Mouse (Mus musculus) right cerebral cortex, adult 2 months (tissue): ENCODE data around the gene Tbata.
A peak's percentile ranks its signal among the peaks of the same experiment; 100 is the strongest.

Experiments used
- DNase-seq, 2 experiments: peaks; one replicate each; pipeline ENCODE4 v3.0.0; 2021 to 2022; ENCODE audit warnings: low spot score in 2 of 2

Tbata gene

DNA sequence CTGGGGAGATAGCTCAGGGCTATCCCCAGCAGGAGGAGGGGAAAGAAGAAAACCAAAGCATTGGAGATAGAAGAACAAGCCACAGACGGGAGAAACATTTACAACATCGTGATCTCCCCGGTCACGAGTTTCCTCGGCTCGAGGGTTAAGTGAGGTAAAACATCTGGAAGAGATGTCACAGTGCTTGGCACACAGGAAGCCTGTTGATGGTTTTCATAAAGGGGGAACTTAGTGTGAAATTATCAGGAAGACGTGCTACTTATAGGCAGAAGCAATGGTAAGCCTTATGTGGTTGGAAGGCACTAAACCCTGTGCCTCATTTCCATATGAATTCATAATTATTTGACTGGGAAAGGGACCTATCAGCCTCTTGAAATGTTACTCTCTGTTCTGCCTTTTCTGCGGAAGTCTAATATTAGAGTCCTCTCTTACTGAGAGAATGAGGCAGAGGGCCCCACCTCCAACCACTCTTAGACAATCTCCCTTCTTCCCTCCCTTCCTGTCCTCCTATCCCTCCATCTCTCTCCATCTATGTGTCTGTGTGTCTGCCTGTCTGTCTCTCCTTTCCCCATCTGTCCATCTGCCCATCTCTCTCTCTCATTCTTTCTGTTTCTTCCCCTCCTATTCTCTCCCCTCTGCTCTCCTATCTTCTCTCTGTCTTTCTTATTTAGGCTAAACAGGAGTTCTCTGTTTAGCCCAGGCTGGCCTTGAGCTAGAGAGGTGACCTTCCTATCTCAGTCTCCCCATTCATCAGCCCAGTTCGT is 4.2 kb upstream of the Tbata start:
- no peak for DNase-seq

DNA sequence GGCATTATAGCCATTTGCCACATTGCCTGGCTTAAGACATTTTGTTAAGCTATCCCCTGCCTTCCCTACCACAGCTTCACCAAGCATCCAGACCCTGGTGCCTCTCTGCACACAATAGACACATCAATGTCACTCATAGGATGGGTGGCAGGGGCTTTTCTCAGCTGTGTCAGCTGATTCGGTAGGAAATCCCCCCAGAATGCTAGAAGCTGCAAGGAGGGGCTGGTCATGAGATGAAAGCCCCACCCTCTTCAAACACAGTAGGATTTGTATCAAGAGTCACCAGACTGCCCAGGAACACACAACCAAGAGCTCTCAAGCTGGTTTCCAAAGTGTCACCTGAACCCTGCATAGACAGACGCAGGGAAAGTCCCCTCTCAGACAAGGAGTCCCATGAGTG is 3.4 kb upstream of the Tbata start:
- no peak for DNase-seq

DNA sequence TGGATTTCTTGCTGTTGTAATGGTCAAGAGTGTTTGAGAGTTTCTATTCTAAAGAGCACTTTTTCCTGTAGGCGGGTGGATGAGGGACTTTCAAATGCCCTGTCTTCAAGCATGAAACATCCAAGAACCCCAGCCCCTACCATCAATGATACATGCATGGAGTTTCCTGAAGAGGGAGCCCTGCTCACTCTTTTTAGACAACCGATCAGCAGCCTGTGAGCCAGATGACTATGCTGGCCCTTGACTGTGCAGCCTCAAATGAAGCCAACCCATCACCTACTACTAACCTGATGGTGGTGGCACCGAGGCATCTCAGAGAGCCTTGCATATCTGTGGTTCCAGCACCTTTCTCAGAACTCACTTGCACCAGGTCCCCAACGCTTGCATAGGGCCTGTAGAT is 742 bp downstream of the Tbata start:
- no peak for DNase-seq

DNA sequence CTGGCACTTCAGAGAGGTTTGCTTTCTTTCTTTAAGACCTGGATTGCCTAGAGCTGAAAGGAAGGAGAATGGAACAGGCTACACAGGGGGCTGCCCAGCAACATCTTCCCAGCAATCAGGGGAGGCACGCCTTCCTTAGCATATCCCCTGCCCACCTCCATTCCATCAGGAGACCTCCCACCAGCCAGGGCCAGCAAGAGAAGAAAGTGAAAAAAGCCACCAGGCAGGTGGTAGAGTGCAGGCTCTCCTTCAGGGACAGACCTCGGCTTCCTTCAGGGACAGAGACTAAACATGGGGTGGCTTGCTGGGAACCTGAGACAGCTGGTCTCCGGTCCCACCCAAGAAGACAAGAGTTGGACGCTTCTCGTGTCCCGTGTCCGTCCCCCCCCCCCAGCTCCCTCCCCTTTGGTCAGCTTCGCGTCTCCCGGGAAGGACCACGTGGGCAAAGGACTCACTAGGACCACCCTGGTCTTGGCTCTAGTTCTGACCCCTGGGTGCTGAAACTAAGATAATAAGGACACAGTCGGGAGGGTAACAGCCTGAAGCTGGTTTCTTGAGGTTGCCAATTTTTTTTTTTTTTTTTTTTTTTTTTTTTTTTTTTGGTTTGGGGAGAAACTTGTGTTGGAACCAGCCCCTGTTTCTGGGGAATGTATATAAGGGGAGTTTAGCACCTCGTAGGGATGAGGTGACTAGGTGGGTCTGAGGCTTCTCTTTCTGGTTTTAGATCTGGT is 3.1 kb downstream of the Tbata start:
- no peak for DNase-seq

DNA sequence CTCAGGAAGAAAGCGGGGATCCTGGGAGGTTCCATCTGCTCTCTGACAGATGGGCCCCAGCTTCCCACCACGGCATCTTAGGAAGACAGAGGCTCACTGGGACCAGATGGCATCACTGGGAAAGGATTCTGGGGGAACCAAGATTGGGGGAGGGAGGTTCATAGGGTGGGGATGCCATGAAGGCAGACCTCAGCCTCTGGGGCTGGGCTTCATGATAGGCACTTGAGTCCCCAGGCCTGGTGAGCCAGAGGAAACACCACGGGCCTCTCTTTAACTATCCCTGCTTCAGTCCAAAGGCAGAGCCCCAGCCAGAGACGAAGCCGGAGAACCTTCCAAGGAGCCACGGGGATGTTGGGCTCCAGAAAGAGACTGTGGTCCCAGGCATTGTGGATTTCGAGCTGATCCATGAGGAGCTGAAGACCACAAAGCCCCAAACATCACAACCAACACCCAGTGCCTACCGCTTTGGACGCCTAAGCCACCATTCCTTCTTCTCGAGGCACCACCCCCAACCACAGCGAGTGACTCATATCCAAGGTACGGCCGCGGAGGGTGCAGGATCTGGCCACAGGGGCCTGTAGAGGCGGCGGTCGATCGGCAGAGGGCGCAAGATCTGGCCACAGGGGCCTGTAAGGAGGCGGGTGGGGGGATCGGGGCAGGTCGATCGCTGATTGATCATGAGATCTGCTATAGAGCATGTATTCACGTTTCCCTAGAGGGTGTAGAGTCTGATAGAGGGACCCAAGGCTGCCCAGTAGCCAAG is 3.9 kb downstream of the Tbata start:
- peak; percentile 20 to 37 for DNase-seq

DNA sequence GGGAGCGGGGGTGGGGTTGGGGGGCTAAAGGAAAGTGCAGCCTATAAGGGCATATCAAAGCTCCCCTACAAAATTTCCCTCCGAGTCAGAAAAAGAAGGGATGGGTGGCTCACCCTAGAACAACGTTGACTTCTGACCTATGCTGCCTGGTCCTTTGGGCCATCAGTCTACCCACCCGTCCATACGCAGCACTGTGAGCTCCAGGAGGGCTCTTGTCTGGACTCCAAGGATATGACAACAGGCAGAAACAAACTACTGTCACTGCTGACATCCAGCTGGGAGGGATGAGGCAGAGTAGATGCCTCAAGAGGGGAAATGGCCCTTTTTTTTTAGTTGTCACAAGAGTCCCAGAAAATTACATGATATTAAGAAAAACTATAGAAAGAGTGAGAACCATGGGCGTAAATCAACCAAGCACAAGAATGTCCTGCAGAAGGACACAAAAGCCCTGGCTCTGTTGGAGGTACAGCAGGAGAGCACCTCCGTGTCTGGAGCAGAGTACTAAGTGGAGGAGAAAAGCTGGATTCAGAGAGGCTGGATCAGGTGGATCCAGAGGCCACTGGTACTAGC is 4.6 kb downstream of the Tbata start:
- no peak for DNase-seq

DNA sequence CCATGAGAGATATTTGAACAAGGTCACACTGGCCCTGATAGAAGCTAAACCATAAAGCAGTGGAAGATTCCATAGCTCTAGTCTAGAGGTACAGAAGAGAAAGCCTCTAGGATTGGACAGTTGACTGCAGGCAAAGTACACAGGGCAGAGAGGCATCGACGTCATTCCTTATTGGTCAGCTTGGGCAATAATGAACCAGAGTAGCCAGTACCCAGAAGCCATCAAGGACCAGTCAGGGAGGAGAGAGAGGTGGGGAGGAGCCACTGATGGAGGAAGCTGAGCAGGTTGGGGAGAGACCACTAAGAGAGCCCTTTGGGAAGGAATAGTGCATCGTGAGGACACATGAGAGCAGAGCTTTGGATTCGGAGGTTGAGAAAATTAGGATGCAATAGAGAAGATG is 6.0 kb downstream of the Tbata start:
- DNase-seq, result no peak

DNA sequence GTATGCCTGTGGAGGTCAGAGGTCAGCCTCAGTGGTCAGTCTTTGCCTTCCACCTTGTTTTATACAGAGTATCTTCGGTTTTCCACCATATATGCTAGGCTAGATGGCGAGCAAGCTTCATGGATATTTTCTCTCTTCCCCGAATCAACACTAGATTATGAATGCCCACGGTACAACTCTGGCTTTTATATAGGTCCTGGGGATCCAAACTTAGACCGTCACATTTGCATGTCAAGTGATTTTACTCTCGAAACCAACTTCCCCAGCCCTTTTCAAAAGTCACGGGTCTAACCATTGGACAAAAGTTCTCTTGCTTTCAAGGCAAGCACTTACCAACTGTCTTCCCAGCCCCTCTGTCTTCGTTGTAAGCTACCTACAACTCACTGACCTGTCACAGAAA is 6.9 kb downstream of the Tbata start:
- DNase-seq, result no peak

DNA sequence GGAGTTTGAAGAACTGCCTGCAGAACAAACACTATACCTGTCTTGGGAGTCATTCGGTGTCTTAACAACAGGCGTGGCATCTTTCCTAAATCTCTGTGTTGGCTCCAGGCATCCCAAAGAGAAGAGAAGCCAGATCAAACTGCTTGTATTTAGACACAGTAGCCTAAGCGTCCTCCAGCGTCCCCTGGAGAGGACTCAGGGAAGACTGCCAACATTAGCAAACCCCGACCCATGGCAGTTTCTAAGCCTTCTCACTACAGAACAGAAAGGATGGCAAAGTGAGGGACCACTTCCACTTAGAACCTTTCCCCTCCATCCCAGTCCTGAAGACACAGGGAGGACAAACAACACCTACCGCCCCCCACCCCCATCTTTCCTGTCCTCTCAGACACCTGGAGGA is 8.2 kb downstream of the Tbata start:
- DNase-seq, result no peak

DNA sequence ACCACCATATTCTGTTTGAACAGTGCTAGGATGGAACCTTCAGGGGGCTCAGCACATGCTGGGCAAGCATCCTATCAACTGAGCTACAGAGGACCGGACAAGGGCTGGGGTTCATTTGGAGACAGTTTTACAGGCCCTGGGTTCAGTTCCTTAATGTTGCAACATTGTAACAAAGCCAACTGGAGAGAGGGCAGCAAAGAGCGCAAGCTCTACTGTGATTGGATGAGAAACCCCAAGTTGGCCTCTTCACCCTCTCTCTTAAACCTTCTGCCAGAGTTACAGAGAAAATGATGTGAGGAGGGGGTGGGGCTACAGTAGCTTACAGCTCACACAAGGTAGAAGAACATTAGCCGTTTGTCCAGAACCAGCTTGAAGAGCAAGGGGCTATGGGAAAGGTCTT is 15.2 kb downstream of the Tbata start:
- DNase-seq, result no peak

DNA sequence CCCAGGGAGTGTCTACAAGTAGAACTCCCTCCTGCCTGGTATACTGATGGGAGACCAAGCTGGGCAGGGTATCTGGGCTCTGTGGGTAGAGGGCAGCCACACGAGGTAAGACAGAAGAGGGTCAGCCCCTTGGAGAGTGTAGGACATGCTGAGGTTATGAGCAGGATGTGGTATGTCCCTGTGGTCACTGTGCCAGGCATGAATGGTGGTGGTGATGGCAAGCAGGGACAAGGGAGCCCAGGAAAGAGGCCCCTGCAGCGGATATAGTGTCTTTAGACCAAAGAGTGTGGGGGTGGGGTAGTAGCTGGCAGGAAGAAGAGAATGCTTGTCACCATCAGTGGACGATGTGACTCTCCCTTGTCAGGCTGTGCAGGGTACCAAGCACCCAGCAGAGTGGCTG is 16.3 kb downstream of the Tbata start:
- no peak for DNase-seq

DNA sequence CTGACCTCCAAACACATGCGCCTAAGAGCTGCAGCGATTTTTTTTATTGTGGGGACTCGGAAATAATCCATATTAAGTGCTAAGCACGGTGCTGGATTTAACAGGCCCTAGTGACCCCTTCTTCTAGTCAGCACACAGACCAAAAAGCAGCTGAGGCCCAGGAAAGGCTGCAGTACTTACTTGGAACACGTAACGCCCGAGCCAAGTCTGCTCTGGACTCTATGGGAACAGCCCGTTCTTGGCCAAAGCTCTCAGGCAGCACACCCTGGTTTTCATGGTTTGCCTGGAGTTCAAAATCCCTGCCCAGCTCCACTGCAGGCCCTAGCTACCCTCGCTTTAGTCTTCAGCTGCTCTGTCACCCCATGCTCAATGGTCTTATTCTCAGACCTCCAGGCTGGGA is 22.9 kb downstream of the Tbata start:
- DNase-seq, result no peak

DNA sequence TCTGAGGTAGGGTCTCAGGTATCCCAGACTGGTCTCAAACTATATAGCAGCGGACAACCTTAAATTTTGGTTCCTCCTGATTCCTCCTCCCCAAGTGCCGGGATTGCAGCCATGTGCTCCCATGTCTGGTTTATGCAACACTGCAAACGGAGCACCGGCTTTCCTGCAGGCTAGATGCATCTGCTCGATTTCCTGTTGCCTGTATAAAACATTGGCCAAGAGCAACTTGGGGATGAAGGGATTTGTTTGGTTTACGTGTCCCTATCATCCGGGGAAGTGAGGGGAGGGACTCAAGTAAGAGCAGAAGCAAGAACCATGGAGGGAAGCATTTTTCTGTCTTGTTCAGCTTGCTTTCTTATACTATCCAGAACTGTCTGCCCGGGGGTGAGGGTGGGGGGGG is 23.5 kb downstream of the Tbata start:
- DNase-seq, result no peak

DNA sequence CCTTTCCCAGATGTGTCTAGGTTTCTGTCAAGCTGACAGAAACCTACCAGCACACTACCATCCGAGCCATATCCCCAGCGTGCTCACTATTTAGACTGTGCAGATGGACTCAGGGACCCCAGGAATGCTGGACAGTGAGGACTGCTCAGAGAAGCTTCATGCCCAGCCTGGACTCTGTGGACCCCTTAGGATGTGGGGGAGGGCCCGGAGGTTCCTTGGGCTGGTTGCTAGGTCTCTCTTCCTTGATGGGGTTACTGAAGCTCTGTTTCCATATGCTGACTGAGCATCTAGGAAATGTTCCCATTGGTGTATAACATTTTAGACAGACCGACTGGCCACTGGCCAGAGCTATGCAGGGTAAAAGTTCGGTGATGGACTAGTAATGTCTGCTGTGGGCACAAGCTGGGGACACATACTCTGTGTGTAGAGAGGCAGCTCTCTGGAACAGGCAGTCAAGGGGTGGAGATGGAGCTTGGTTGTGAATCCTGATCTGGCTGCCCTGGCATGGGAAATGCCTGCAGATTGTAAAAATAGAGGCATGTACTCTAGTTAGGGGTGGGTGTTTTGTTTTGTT is 24.1 kb downstream of the Tbata start:
- DNase-seq, result no peak

DNA sequence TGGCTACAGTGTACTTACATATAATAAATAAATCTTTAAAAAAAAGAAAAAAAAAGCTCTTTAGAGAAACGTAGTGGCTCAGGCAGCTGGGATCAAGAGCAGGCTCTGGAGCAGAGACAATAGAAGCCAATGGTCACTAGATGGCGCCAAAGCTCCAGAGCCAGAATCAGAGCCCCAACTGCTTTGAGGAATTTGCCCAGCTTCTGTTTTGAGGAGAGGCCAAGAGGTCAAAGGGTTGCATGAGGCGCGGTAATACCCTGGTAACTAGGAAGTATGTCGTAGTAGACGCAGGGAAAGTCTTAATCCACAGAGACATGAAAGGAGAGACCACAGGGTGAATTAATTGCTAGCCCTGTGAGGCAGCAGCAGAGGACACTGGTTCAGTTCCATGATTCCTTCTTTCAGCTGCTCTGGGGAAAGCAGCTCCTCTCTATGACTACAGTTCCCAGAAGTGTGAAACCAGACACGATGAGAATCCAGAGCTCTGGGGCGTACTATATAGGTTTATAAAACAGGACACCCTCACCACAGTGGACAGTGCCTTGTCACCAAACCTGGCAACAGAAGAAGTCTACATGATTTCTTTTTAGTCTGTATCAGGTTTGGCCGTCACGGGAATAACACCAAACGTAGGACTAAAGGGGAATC is 27.9 kb downstream of the Tbata start:
- peak; percentile 73 to 80 for DNase-seq

DNA sequence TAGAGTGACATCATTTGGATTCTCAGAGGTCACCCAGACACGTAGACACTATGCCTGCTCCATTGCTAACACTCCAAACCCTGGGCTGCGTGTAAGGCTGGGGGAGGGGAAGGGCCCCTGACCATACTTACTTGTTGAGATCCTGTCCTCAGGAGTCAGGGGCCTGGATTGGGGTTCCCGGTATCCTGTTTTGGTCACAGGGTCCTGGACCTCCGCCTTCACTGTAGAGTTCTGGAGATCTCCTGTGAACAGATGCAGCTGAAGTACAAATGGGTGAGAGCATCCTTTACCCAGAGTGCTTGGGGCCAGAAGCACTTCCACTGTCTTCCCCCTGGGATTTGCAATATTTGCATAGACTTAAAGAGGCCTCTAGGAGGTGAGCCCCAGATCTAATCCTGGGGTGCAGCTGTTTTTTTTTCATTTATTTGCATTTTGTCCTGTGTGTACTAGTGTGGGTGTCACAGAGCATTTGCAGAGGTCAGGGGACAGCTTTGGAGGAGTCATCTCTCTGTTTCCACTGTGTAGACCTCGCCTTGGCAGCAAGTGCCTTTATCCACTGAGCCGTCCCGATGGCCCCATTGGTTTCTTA is 28.6 kb downstream of the Tbata start:
- no peak for DNase-seq

DNA sequence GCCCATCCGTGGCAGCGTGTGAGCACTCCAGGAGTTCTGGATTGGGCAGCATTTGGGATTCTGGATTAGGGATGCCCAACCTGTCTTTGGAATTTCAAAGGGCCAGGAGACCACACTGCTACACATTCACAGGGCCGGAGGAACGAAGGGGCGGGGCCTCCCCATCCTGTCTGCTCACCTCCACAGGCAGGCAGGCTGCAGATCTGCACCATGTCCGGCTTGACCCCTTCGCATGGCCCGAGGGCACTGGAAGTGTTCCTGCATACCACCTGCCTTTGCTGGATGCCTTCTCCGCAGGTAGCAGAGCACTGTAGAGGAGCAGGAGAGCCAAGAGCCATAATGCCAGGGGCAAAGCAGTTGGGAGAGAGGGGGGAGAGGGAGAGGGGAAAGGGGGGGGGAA is 29.2 kb downstream of the Tbata start:
- DNase-seq, result no peak

DNA sequence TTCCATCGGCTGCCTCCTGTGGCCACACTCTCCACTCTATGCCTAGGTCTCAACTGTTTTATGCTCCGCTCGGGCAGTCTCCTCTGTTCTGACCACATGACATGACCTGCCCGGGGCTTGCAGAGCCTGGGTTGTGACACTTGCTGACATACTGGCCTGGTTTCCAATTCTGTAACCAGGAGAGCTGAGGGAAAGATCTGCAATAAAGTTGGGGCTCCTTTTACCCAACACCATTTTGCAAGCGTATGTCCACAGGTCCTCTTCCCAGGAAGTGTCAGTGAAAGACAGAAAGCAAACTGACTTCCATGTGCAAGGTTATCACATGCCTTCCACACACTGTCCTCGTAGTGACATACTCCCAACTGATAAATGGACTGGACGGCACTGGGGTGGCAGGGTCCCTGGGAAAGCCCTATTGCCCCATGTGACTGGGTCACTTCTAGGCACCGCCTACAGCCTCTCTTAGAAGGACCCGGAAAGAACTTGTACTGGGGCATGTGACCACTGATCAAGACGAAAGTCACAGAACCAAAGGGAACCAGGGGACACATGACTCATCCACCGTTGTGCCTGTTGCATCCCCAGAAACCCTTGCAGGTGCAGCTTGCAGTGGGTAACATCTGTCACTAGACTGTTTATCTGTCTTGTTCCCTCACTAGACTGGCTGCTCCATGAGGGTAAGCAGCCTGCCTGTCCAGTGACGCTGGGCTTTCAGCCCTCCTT is 30.0 kb downstream of the Tbata start:
- no peak for DNase-seq

DNA sequence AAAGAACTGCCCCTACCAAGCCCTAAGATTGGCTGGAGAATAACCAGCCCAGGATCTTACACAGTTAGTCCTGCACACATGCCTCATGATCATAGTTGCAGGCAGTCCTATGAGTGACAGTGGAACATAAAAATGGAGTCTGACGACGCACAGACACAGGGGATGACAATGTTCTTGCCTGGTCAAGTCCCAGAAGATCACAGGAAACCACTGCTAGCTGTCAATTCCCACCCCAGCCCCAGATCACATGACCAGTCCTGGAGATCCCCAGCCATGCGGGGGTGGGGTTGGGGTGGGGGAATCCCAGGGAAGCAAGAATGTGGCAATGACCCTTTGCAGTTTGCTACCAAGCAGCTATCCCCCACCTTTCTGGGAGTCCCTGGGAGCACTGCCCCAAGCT is 32.2 kb downstream of the Tbata start:
- no peak for DNase-seq

DNA sequence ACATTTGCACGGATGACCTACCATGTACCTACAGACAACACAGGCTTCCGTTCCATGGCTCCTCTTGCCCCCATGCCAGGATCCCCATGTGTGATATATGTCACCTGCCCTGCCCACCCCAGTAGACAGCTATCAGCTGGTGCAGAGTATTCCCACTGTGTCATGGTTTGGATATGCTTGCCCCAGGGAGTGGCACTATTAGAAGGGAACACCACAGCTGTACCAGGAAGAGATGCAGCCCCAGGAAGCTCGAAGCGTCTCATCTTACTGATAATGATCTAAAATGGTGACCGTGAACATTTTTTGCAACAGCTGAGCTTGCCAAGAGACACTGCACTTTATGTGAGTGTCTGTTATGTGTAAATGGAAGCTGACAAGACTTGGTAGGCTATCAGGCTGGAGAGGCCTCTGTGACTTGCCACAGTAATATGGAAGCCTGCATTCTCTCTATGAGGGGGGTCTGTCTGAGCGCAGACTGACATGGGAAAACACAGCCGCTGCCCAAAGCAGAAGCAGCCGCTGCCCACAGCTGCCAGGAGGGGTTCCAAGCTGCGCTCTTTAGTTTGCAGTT is 36.4 kb downstream of the Tbata start:
- DNase-seq, result no peak
